Mouse (Mus musculus) retina, embryonic 14.5 days (tissue): ENCODE data around the gene Fasn.
"Not testable (repeated sequence)": the region's sequence is repeated elsewhere in the genome, so short reads cannot be mapped to it uniquely, and the experiment has no call there.

Experiments used
- DNase-seq: peaks from one replicate; pipeline ENCODE4 v3.0.0-alpha.2; 2015; ENCODE audit warnings: low spot score

The Fasn gene

GRCm38 (mm10) chr11:120796614-120796946 lies 27.8 kb downstream of the Fasn start:
- no peak for DNase-seq

DNA sequence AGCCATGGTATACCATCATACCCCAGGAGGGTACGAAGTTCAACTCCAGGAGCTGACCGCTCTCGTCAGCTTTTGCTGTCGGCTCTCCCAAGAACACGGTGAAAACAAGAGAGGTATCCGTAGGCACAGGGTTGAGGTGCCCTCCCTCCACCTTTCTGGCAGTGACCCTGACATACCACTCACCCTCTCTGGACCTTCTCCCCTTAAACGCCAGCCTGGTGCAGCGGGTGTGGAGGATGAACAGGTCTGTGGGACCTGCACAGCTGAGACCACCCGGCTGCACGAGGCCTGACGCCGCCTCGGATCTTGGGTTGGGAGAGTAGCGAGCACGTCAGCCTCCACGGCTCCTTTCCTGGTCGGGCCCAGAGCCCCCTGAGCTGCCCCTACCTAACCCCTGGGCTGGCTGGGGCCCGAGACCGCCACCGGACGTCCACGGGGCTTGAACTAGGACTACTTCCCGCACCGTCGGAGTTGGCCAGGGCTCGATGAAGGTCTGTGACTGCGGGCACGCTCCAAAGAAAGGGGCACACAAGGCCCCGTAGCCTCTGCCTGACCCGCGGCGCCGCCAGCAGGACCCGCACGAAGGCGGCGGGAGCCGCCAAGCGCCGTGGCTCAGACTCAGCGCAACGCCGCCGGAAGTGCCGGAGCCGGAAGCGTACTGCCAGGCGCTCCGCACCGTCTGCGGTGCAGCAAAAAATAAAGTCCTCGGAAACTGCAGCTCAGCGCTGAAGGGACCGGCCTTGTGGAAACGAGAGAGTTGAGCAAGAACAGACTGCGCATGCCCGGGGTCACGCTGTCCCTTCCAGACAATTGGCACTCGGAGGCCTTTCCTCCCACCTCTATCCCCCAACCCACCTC lies 28.4 kb downstream of the Fasn start, which contains the start of gene Dus1l:
Dus1l (minus strand) TSS at position 648 of the 858 bp plus-strand sequence.
- peak; percentile 99 for DNase-seq

DNA sequence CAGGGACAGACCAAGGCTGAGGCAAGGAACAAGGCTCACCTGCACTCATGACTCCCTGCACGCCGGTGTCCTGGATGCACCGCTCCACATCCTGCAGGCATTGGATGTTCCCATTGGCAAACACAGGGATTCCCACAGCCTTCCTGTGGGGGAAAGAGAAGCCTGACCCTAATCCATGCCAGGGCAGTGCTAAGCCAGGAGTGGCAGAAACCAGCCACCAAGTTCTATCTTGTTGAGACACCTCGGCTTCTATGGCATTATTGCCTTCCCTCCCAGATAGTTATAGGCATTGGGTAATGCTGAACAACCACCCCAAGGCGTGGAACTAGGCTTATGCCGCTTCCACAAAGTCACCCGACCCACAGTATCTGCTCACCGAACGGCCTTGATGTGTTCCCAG lies 31.7 kb downstream of the Fasn start:
- DNase-seq = no peak

GRCm38 (mm10) chr11:120789810-120790209 lies 34.5 kb downstream of the Fasn start:
- no peak for DNase-seq

GRCm38 (mm10) chr11:120789355-120789754 lies 35.0 kb downstream of the Fasn start:
- no peak for DNase-seq

- not testable (repeated sequence) for DNase-seq
These were observed 35.9 kb downstream of the Fasn start for GRCm38 (mm10) chr11:120788460-120788859.

- DNase-seq = no peak
These were observed 39.2 kb downstream of the Fasn start for GRCm38 (mm10) chr11:120785145-120785544.

- DNase-seq = peak; percentile 81
These were observed 40.1 kb downstream of the Fasn start, which contains the start of the genes Rfng and Gps1 for GRCm38 (mm10) chr11:120784064-120784791. TSS of gene Rfng (minus strand) at chr11:120784207. TSS of gene Gps1 (plus strand) at chr11:120784272.

DNA sequence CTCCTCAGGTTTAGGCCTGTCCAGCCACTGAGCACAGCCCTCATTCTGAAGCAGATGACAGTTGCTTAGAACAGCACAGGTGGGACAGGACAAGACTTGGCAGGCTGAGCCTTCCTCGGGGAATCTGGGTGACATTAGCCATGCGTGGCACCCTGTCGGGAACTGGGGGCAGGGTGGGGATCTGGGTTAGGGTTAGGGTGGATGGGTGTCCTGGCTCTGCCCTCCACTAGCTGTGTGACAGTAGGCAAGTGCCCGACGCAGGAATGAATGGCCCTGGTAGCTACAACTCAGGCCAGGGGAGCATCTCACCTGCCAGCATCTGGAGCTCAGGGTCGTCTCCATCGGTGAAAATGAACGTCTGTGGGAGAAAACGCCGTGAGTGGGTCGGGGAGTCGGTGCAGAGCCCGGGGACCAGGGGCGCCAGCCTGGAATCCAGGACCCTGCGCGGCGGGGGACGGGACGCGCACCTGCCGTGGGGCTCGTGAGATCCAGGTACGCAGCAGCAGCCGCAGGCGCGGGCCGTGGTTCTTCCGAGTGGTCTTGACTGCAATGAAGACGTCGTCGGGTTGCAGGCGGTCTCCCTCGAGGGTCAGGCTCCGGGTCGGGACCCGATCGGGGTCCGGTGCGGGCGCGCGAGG lies 40.8 kb downstream of the Fasn start:
- no peak for DNase-seq

- not testable (repeated sequence) for DNase-seq
These were observed 43.0 kb downstream of the Fasn start for GRCm38 (mm10) chr11:120781361-120781760.

DNA sequence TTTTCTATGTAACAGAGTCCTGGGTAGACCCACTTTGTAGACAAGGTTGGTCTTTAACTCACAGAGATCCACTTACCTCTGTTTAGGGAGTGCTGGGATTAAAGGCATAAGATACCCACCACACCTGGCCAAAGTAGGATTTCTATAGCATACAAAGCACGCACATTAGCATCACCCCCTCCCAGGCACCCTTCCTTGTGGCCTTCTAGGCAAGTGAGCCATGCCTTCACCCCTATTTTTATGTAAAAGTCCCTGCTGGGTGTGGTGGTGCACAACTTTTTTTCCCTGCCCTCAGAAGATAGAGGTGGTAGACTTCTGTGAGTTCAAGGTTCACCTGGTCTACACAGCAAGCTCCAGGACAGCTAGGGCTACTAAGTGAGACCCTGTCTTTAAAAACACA lies 44.5 kb downstream of the Fasn start:
- no peak for DNase-seq

DNA sequence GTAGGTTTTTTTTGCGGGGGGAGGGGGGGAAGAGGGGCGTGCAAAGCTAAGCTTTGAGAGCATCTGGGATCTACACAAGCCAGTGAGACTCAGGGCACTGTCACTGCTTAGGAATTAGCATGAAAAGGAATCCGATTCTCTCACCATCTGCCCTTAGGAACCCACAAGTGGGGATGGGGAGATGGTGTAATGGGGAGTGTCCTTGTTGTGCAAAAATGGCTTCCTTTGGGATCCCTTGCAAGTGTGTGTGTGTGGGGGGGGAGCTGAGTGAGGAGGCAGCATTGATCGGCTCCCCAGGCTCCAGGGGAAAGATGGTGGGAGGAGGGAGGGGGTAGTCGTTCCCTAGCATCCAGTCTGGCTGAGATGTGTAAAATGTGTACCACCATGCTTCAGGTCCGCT lies 47.2 kb downstream of the Fasn start:
- no peak for DNase-seq

GRCm38 (mm10) chr11:120775774-120776469 lies 48.4 kb downstream of the Fasn start:
- DNase-seq = peak; percentile 98

DNA sequence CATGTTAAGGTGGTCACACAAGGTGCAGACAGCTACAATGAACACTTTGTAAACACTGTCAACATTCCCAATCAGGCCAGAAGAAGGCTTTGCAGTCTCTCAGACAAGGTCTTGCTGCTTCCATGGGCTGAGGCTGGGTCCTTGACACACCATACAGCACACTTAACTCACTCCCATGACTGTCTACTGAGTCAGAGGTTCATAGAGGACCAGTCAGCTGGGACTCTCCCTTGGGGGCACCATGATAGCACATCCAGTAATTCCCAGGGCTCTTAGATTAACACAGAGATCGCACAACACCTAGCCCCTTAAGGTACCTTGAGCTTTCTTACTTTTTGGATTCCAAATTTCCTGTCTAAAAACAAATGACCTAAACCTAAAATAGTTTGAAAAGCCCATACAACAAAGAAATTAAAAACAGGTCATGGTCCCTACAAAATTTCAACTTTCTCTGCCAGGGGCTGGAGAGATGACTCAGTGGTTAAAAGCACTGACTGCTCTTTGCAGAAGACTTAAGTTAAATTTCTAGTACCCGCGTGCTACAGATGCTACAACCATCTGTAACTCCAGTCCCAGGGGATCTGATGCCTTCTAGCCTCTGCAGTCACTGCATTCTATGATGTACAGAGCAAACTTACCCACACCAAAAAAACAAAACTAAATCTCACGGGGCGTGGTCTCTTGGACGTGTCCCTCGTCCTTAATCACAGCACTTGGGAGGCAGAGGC lies 50.7 kb downstream of the Fasn start:
- no peak for DNase-seq

DNA sequence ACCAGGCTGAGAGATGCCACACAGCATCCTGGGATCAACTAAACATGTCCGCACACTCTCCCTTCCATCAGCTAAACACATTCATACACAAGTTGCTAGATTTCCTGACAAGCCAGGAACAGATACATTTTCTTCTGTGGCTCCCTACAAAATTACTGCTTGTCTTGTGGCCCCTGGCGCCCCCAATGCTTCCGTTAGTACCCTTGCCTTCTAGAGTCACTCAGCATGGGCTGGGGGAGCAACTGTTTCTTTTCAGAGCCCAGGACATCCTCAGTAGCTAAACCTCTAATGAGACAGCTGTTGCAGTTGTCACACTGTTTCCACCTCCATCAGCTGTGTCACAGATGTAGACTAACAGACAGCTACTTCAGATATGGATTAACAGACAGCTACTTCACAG lies 51.6 kb downstream of the Fasn start:
- DNase-seq = no peak

DNA sequence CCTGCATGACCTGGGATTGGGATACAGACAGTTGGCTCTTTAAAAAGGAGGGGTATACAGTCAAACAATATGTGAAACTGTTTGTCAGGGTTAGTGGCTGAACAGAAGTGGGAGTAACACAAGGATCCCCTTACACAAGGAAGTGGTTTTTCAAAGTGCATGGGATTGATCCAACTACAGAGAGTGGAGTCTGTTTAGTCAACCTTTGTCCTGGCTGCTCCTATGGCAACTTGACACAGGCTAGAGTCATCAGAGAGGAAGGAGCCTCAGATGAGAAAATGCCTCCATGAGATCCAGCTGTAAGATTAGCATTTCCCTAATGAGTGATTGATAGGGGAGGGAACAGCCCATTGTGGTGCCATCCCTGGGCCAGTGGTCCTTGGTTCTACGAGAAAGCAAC lies 56.1 kb downstream of the Fasn start:
- DNase-seq = no peak

DNA sequence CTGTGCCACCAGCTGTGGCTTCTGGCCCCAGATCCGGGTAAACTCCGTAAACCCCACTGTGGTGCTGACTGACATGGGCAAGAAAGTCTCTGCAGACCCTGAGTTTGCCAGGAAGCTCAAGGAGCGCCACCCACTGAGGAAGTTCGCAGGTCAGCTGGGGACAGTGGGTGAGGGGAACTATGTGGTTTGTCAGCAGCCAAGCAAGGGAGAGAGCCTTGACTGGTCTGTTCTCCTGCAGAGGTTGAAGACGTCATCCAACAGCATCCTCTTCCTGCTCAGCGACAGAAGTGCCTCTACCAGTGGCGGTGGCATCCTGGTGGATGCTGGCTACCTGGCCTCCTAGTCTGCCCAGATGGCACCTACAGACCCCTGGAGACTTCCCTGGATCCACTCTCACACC lies 57.3 kb downstream of the Fasn start:
- DNase-seq = not testable (repeated sequence)

GRCm38 (mm10) chr11:120763121-120763999 lies 61.0 kb downstream of the Fasn start:
- not testable (repeated sequence) for DNase-seq

DNA sequence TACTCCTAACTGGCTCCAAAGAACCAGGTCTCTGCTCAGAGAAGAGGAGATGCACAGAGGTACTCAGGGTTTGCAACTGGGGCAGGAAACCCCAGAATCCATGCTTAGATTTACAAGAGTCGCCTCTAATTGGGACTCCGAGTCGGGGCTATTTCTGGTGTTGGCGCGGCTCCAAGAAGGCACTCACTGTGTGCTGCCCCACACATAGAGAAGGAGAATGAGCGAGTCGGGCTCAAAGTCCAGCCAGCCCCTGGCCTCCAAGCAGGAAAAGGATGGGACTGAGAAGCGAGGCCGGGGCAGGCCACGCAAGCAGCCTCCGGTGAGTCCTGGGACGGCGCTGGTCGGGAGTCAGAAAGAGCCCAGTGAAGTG lies 61.7 kb downstream of the Fasn start, which contains the start of gene Hmga1b:
Hmga1b (plus strand) TSS at position 123 of the 370 bp plus-strand sequence.
- not testable (repeated sequence) for DNase-seq
